Mouse (Mus musculus) T-helper 1 cell (primary cell): Measurements from ENCODE around the gene Gm35315.
"Not testable (repeated sequence)": the region's sequence is repeated elsewhere in the genome, so short reads cannot be mapped to it uniquely, and the experiment has no call there.

ENCODE experiments used
- in situ Hi-C: fragments of 300-600 bp; cut with MboI, MseI; formaldehyde crosslinking; loops from one replicate; pipeline ENCODE4 v1.15.1; 2025; ENCODE audit warnings: high pct_unique_total_duplicates

Gene Gm35315

DNA sequence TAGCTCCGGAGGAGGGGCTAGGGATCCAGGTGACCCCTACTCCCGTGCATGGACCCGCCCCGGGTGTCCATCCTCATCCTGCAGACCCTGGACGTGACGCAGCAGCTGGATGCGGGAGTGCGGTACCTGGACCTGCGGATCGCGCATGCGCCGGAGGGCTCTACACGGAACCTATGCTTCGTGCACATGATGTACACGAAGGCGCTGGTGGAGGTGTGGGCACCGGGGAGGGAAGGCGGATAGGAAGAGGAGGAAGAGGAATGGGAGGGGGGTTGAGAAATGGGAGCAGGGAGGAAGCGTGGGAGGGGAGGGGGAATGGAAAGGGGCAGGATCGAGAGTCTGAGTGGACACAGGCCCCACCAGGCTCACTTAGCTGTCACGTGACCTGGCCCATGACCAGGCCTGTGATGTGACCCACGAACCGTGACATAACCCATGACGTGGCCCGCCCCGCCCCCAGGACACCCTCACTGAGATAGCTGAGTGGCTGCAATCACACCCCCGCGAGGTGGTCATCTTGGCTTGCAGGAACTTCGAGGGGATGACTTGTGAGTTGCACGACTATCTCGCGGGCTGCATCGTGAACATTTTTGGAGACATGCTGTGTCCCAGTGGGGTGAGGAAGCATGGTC is 7.6 kb upstream of the Gm35315 start:
- in situ Hi-C loops, result loop anchor here (10.0 kb wide), 1 partner anchor 547 kb away; the partner anchor contains the start of gene Crlf2

GRCm38 (mm10) chr5:110100921-110101631 is 6.9 kb upstream of the Gm35315 start:
- in situ Hi-C loops, result loop anchor here (10.0 kb wide), 1 partner anchor 546 kb away; the partner anchor contains the start of gene Crlf2

GRCm38 (mm10) chr5:110099656-110100580 is 5.7 kb upstream of the Gm35315 start, which contains the start of gene Plcxd1:
Plcxd1 (plus strand) TSS chr5:110099969.
- in situ Hi-C loops, result loop anchor here (10.0 kb wide), 1 partner anchor 545 kb away; the partner anchor contains the start of gene Crlf2

DNA sequence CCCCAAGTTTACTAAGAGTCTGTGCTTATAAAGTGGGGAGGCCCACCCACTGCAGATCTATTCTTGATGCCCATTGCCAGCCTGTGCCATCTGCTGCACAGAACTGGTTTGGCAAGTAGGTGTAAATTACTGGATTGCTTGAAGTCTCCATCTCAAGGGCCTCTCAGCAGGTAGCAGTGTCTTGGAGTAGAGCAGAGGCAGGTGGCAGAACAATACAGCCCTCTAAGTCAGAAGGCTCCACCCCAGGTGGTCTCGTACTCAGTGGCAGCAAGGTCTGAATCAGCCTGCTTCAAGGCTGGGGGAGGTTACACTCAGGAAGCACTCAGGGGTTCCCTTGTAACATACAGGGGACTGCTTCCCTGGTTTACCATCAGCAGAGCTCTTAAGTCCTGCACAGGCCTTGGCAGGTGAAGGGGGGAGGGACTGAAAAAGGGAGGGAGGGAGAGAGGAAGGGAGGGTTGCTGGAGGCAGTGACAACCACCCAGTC is 4.8 kb upstream of the Gm35315 start:
- in situ Hi-C loops, result no loop called here

GRCm38 (mm10) chr5:110094847-110095213 is 610 bp upstream of the Gm35315 start:
- in situ Hi-C loops, result no loop called here

DNA sequence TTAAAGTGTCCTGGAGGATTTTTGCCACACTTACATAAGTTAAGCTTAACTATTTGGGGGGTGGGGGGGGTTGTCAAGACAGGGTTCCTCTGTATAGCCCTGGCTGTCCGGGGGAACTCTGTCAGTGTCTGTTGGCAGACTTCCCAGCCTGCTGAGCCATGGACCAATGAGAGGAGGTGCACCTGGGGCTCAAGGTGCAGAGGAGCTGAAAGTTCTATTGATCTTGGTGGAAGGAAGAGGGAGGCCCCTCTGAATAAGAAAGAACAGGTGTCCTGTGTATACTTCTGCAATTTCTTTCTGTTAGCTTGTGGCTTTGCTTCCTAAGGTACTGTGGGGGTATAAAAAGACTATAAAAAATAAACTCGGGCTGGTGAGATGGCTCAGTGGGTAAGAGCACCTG is 2.7 kb downstream of the Gm35315 start:
- in situ Hi-C loops, result no loop called here

- in situ Hi-C loops, result no loop called here
Observed at GRCm38 (mm10) chr5:110086161-110086866, 7.9 kb downstream of the Gm35315 start.

GRCm38 (mm10) chr5:110082961-110083360 is 11.3 kb downstream of the Gm35315 start:
- in situ Hi-C loops, result no loop called here

DNA sequence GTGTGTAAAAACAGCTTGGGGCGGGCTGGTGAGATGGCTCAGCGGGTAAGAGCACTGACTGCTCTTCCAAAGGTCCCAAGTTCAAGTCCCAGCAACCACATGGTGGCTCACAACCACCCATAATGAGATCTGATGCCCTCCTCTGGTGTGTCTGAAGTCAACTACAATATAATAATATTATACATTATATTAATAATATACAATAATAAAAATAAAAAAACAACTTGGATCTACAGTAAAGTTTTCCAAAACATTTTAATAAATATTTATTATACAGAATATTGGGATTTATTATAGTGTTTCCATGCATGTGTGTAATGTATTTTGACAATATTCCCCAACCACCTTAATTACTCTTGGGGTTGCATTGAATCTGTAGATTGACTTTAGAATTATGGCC is 21.8 kb downstream of the Gm35315 start, which contains the start of gene Gm17655:
Gene Gm17655, minus strand, starts transcription at position 101 of the 400 bp plus-strand sequence.
- in situ Hi-C loops, result not testable (repeated sequence)

DNA sequence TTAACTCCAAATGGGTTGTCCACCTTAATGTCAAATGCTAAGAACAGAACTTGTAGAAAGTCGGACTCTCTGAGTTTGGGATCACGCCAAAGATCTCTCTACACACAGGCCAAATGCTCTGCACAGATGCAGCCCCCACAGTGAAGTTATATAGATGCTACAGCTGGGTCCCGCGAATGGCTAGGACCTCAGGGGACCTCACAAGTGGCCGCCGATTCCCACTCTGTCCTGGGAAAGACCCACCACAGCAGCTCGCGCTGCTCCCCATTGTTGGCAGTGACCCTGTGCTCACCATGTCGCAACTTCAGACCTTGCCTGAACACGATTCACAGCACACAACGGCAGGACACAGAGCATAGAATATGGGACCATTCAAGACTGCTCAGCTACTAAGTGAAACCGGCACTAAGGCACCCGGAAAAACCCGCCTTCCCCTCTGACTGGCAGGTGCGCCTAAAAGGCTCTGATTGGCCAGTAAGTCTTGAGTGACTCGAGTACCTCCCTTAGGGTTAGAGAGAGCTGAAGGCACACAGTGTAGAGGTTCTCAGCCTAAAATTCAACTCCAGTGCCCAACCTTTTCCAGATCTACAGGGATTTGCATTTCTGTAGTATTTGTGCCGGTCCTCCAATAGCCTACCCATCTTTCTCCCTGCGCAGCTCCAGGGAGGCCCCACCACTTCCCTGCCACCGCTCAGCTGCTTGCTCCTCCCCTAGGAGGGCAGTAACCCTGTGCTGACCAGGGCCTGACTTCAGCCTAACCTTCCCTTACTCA is 36.4 kb downstream of the Gm35315 start:
- in situ Hi-C loops, result no loop called here
